In genomic region chr16:94627736-94628135, GRCm38 (mm10) we compare ENCODE assay signal across 29 mouse cellular contexts. TPM values are rescaled to one million over a fixed set of nuclear protein-coding genes. Genes with fewer than 3 reads are reported as not detected.
A peak's percentile ranks its signal among the peaks of the same experiment; 100 is the strongest.
DNase-seq lines count a peak whose midpoint lies in the region; ATAC-seq and TF ChIP-seq lines count a peak whose summit lies in the region.
"Had no signal": no experiment of that assay in that cellular context is flagged by ENCODE, and none has a peak within 500 bp of the region (broad histone marks: within the 10 kb centered on the region; RNA-seq: fewer than 3 reads in every experiment).

No protein-coding gene starts in this region.

- intact Hi-C loops in heart, postnatal 14 days (cut with DNase I), result no loop called here

- no peak overlapping the region for H3K4me3 ChIP-seq in kidney, embryonic 16.5 days (ENCODE audit: low read length)
- H3K4me3 ChIP-seq in ES-E14 (ENCODE audit: insufficient read depth in 1 of 2, low read depth in 1 of 2, low read length in 2 of 2, poor library complexity in 1 of 2, severe bottlenecking in 1 of 2), result no peak overlapping the region
- H3K4me3 ChIP-seq in neural tube, embryonic 15.5 days (replicated peaks), result no peak overlapping the region
- H3K4me3 ChIP-seq: embryonic facial prominence, embryonic 15.5 days; forebrain, embryonic 15.5 days; heart, embryonic 15.5 days; limb, embryonic 13.5 days; midbrain, embryonic 10.5 days; neural tube, embryonic 12.5 days had no signal

- ATAC-seq in kidney, embryonic 16.5 days (ENCODE audit: low FRiP score, low TSS enrichment), result no peak
- no peak for ATAC-seq in neural tube, embryonic 15.5 days (ENCODE audit: low FRiP score)
- ATAC-seq: activated CD4-positive, CD25-positive, alpha-beta regulatory T cell, adult 4 months; CD4-positive, CD25-positive, alpha-beta regulatory T cell, adult 4 months; forebrain, embryonic 15.5 days; Patski had no signal

- in situ Hi-C loops in ES-E14 (cut with MboI; ENCODE audit: low sequenced_read_pairs in 2 of 2, unreplicated experiment in 2 of 2), result no loop called here

- peak; percentile 68 for DNase-seq in heart, adult 11 months
- no peak for DNase-seq in heart, postnatal 14 days
- no peak for DNase-seq in kidney, adult 9 months
- DNase-seq in ES-E14 (ENCODE audit: low read depth, low spot score), result peak; percentile 58
- no peak for DNase-seq in cerebellum, postnatal 14 days
- DNase-seq: adrenal gland, adult 8-10 months; cerebellum, adult 11-12 months; gastrocnemius, postnatal 14 days; heart, postnatal 4 days; kidney, adult 8-10 months; kidney, postnatal 36 days; retina, postnatal 1 day; right cerebral cortex, postnatal 25 days; spleen, adult 18-20 months; thymus, postnatal 14 days had no signal

- no peaks in the 10 kb centered on the region for H3K9me3 ChIP-seq in kidney, embryonic 16.5 days (ENCODE audit: low read length)
- H3K9me3 ChIP-seq in ES-E14 (ENCODE audit: control insufficient read depth, insufficient read depth, low read depth, low read length), result no peaks in the 10 kb centered on the region
- H3K9me3 ChIP-seq in neural tube, embryonic 15.5 days (replicated peaks), result no peaks in the 10 kb centered on the region
- H3K9me3 ChIP-seq: embryonic facial prominence, embryonic 15.5 days; forebrain, embryonic 15.5 days; G1E; heart, embryonic 15.5 days; limb, embryonic 13.5 days; midbrain, embryonic 10.5 days; neural tube, embryonic 12.5 days had no signal

- H3K4me1 ChIP-seq in kidney, embryonic 16.5 days (ENCODE audit: insufficient read depth, low read length), result peaks cover 35% of the 10 kb centered on the region
- peaks cover 6 to 7% of the 10 kb centered on the region in 2 experiments; a peak in 3 of 4 replicates for H3K4me1 ChIP-seq in ES-E14 (ENCODE audit: control insufficient read depth in 2 of 2, insufficient read depth in 2 of 2, low read length in 2 of 2, poor library complexity in 1 of 2)
- H3K4me1 ChIP-seq in neural tube, embryonic 15.5 days, result peaks cover 37% of the 10 kb centered on the region

- H3K9ac ChIP-seq in kidney, embryonic 16.5 days (replicated peaks; ENCODE audit: low read length), result no peak overlapping the region
- H3K9ac ChIP-seq in ES-E14 (ENCODE audit: insufficient read depth, low read depth, low read length, poor library complexity, severe bottlenecking), result no peak overlapping the region
- H3K9ac ChIP-seq in neural tube, embryonic 15.5 days (replicated peaks), result no peak overlapping the region
- H3K9ac ChIP-seq: embryonic facial prominence, embryonic 15.5 days; forebrain, embryonic 15.5 days; heart, embryonic 15.5 days; limb, embryonic 13.5 days; liver, embryonic 14.5 days; neural tube, embryonic 12.5 days had no signal

- no peaks in the 10 kb centered on the region for H3K27me3 ChIP-seq in kidney, embryonic 16.5 days (ENCODE audit: insufficient read depth, low read length)
- no peaks in the 10 kb centered on the region for H3K27me3 ChIP-seq in neural tube, embryonic 15.5 days (replicated peaks)
- H3K27me3 ChIP-seq: embryonic facial prominence, embryonic 15.5 days; forebrain, embryonic 15.5 days; heart, embryonic 15.5 days; limb, embryonic 13.5 days; neural tube, embryonic 12.5 days; Patski had no signal

- H3K4me2 ChIP-seq in kidney, embryonic 16.5 days (replicated peaks; ENCODE audit: low read depth, low read length), result no peak overlapping the region
- H3K4me2 ChIP-seq in neural tube, embryonic 15.5 days, result no peak overlapping the region
- H3K4me2 ChIP-seq: embryonic facial prominence, embryonic 15.5 days; forebrain, embryonic 15.5 days; heart, embryonic 15.5 days; limb, embryonic 13.5 days; neural tube, embryonic 12.5 days had no signal

- no peaks in the 10 kb centered on the region for H3K36me3 ChIP-seq in kidney, embryonic 16.5 days (ENCODE audit: insufficient read depth, low read length)
- H3K36me3 ChIP-seq in ES-E14 (ENCODE audit: control insufficient read depth, insufficient read depth, low read length, poor library complexity, severe bottlenecking), result no peaks in the 10 kb centered on the region; the same call in 1 of the 2 replicates
- no peaks in the 10 kb centered on the region for H3K36me3 ChIP-seq in neural tube, embryonic 15.5 days
- H3K36me3 ChIP-seq: forebrain, embryonic 15.5 days; heart, embryonic 15.5 days; limb, embryonic 13.5 days; midbrain, embryonic 10.5 days; neural tube, embryonic 12.5 days had no signal

- 59% methylated on average over 5 of the region's 5 CpGs for WGBS in kidney, embryonic 16.5 days
- WGBS in neural tube, embryonic 15.5 days, result 40% methylated on average over 5 of the region's 5 CpGs

- peak overlapping the region; percentile 50; the same call in 1 of the 2 replicates for H3K27ac ChIP-seq in kidney, embryonic 16.5 days (ENCODE audit: low read length)
- H3K27ac ChIP-seq in ES-E14 (ENCODE audit: insufficient read depth, low read depth, low read length, poor library complexity, severe bottlenecking), result no peak overlapping the region
- 0 out of 2 replicates have a peak overlapping the region, but pooled peaks have one; percentile 9 for H3K27ac ChIP-seq in neural tube, embryonic 15.5 days (replicated peaks)
- H3K27ac ChIP-seq: embryonic facial prominence, embryonic 15.5 days; forebrain, embryonic 15.5 days; heart, embryonic 15.5 days; limb, embryonic 13.5 days; liver, embryonic 14.5 days; macrophage; midbrain, embryonic 10.5 days; neural tube, embryonic 12.5 days had no signal

TF ChIP-seq in ES-E14, 5 proteins besides CTCF, POLR2A, EP300 and RAD21:
- TF ChIP-seq ZC3H11A (IDR thresholded peaks at IDR 0.05; ENCODE audit: borderline replicate concordance, low read depth, low read length), result no peak
- TF ChIP-seq CHD2 (IDR thresholded peaks at IDR 0.05; ENCODE audit: low read depth, low read length), result no peak

RNA-seq across cellular contexts. Expression of gene Dyrk1a, which starts 57.9 kb away (rescaled TPM):
- total RNA-seq in heart, postnatal 14 days (2021), result 10 to 100 TPM; 68.6 to 69.6 TPM
- polyA plus RNA-seq in kidney, embryonic 16.5 days (2015; fragmentation: Nextera tagmentation; extraction: Ambion mirVana), result 8.3 and 10.3 TPM in 2 replicates
- total RNA-seq in ES-E14 (2012; rRNA removed), result 33.2 and 36.3 TPM in 2 replicates
- 8.9 and 9.5 TPM in 2 replicates for polyA plus RNA-seq in neural tube, embryonic 15.5 days (2015; fragmentation: Nextera tagmentation; extraction: Ambion mirVana)

Comparison
In these comparisons a context has a peak if more than half of its experiments do, and no peak if none do; other contexts are left out.
1. DNase-seq: peak in heart, adult 11 months (single experiment) and ES-E14 (single experiment); none in heart, postnatal 14 days (0 of 2), kidney, adult 9 months (single experiment) and cerebellum, postnatal 14 days (0 of 2).